Mouse (Mus musculus): ENCODE data around the gene Camk2d. TPM values are rescaled to one million over a fixed set of nuclear protein-coding genes. Genes with fewer than 3 reads are reported as not detected.

The Camk2d gene
- polyA plus RNA-seq (2014; fragmentation: Nextera tagmentation; extraction: Ambion mirVana): 40.8 and 40.9 TPM in 2 replicates

DNA sequence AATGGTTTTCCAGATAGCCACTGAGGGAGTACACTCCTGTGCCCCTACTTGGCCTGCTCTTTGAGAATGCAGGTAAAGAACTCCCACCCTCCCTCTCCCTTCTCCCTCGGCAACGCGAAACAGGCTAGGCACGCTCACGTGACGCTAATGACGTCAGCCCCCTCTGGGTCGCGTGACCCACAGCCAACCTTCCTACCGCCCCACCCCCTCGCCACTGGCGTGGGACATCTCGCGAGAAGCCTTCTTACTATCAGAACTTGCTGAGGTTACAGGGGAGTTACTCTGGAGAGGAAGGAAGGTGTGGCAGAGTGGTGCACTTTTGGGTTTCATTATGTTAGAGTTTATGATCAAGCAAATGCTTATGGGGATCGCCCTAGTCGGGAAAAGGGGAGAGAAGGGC is at the start of gene Camk2d:
Camk2d (plus strand) TSS at position 217 of the 400 bp plus-strand sequence.
- H3K4me2 ChIP-seq (ENCODE audit: low read depth, low read length): peak within 1 kb of the TSS; percentile 88
- peak within 1 kb of the TSS; percentile 93 for H3K9ac ChIP-seq (ENCODE audit: low read depth, low read length)
- 0 out of 2 replicates have a peak, but pooled peaks cover 2% of the 10 kb centered on the region for H3K36me3 ChIP-seq (ENCODE audit: control insufficient read depth, insufficient read depth, low read length)
- H3K9me3 ChIP-seq (ENCODE audit: control insufficient read depth, low read length): no peaks in the 10 kb centered on the region
- peak within 1 kb of the TSS; percentile 98 for H3K27ac ChIP-seq (replicated peaks; ENCODE audit: low read depth, low read length)
- peak within 1 kb of the TSS; percentile 88 for H3K4me3 ChIP-seq (ENCODE audit: low read depth, low read length)
- no peaks in the 10 kb centered on the region for H3K27me3 ChIP-seq (replicated peaks; ENCODE audit: control insufficient read depth, insufficient read depth, low read length)
- peak; percentile 93 for ATAC-seq (ENCODE audit: low read depth)
- H3K4me1 ChIP-seq (ENCODE audit: control insufficient read depth, insufficient read depth, low read length): peaks cover 6% of the 10 kb centered on the region; the same call in 1 of the 2 replicates
- peak; percentile 99 for DNase-seq (ENCODE audit: low spot score)
- under 1% methylated on average over 16 of the region's 16 CpGs for WGBS

DNA sequence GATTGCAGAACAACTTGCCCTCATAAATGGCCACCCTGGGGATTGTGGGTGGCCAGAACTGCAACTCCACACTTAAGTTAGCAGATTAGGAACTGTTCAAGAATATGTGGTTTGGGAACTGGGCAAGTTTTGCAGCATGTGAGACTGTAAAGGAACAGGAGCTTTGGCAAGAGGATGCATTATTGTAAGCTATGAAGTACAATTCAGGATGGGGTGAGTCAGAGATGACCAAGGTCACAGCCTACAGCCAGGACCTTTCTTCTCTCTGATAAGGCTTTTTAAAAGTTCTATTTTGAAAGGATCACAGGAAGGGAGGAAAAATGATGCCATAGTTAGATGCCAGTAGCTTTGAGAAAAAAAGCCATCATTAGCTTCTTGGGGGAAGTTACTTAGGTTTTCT is 48.2 kb upstream of the Camk2d start:
- H3K27me3 ChIP-seq (replicated peaks; ENCODE audit: control insufficient read depth, insufficient read depth, low read length): no peaks in the 10 kb centered on the region

DNA sequence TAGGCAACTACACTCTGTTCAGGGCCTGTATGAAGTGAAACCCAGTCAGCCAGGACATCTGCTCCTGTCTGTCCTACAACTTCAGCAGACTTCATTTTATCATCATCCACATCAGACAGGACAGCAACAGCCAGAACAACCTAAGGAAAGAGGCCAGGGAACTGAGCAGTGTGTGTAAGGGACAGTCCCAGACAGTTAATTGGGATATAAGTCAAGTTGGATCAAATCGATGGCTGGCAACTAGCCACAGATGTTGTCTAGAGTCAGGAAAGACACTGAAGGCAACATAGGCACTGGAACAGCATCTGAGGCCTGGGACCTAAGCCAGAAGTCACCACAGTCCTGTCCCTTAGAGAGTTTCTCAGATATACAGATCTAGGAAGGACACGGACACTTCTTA is 32.5 kb upstream of the Camk2d start:
- no peaks in the 10 kb centered on the region for H3K27me3 ChIP-seq (replicated peaks; ENCODE audit: control insufficient read depth, insufficient read depth, low read length)
- H3K9me3 ChIP-seq (ENCODE audit: control insufficient read depth, low read length): 0 out of 2 replicates have a peak, but pooled peaks cover 5% of the 10 kb centered on the region
- H3K4me2 ChIP-seq (ENCODE audit: low read depth, low read length): no peak overlapping the region
- DNase-seq (ENCODE audit: low spot score) (peak; percentile 40), ATAC-seq (ENCODE audit: low read depth) (peak; percentile 57; the same call in 1 of the 2 replicates)
- no peak overlapping the region for H3K27ac ChIP-seq (replicated peaks; ENCODE audit: low read depth, low read length)
- no peak overlapping the region for H3K4me3 ChIP-seq (ENCODE audit: low read depth, low read length)
- H3K36me3 ChIP-seq (ENCODE audit: control insufficient read depth, insufficient read depth, low read length): no peaks in the 10 kb centered on the region
- no peak overlapping the region for H3K9ac ChIP-seq (ENCODE audit: low read depth, low read length)
- H3K4me1 ChIP-seq (ENCODE audit: control insufficient read depth, insufficient read depth, low read length): no peaks in the 10 kb centered on the region
- WGBS: 45% methylated on average over 2 of the region's 2 CpGs

More for the DNA sequence above, 48.2 kb upstream of the Camk2d start:
- Histone ChIP-seq H3K27ac (replicated peaks; ENCODE audit: low read depth, low read length) (no peak overlapping the region), H3K9ac (ENCODE audit: low read depth, low read length) (no peak overlapping the region), H3K36me3 (ENCODE audit: control insufficient read depth, insufficient read depth, low read length) (no peaks in the 10 kb centered on the region), H3K4me1 (ENCODE audit: control insufficient read depth, insufficient read depth, low read length) (no peaks in the 10 kb centered on the region), H3K4me2 (ENCODE audit: low read depth, low read length) (no peak overlapping the region), H3K4me3 (ENCODE audit: low read depth, low read length) (no peak overlapping the region), H3K9me3 (ENCODE audit: control insufficient read depth, low read length) (no peaks in the 10 kb centered on the region)
- ATAC-seq (ENCODE audit: low read depth) (no peak), DNase-seq (ENCODE audit: low spot score) (no peak)

DNA sequence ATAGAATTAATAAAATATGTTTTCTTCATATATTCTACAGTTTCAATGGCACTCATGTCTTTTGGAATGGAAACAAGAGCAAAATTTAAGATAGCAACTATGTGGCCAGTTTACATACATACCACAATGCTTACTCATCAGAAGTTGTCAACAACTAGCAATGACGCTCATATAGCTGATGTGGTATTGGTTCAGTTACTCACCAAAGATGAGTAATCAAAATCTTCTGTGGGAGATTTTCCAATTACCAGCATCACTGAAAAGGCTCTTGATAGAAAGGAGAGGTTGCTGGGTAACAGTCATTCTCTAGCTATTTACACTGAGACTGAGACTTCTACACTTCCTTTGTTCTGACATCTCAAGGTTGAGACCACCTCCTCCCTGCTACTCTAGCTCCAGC is 25.5 kb upstream of the Camk2d start:
- no peak overlapping the region for H3K27ac ChIP-seq (replicated peaks; ENCODE audit: low read depth, low read length)
- no peaks in the 10 kb centered on the region for H3K4me1 ChIP-seq (ENCODE audit: control insufficient read depth, insufficient read depth, low read length)
- no peaks in the 10 kb centered on the region for H3K36me3 ChIP-seq (ENCODE audit: control insufficient read depth, insufficient read depth, low read length)
- ATAC-seq (ENCODE audit: low read depth) (no peak), DNase-seq (ENCODE audit: low spot score) (no peak)
- H3K9ac ChIP-seq (ENCODE audit: low read depth, low read length): no peak overlapping the region
- no peaks in the 10 kb centered on the region for H3K27me3 ChIP-seq (replicated peaks; ENCODE audit: control insufficient read depth, insufficient read depth, low read length)
- no peak overlapping the region for H3K4me3 ChIP-seq (ENCODE audit: low read depth, low read length)
- H3K4me2 ChIP-seq (ENCODE audit: low read depth, low read length): no peak overlapping the region
- H3K9me3 ChIP-seq (ENCODE audit: control insufficient read depth, low read length): 0 out of 2 replicates have a peak, but pooled peaks cover 5% of the 10 kb centered on the region
- 70% methylated on average over 1 of the region's 1 CpGs for WGBS

GRCm38 (mm10) chr3:126572915-126573314 is 23.2 kb upstream of the Camk2d start:
- Histone ChIP-seq H3K27me3 (replicated peaks; ENCODE audit: control insufficient read depth, insufficient read depth, low read length) (no peaks in the 10 kb centered on the region), H3K36me3 (ENCODE audit: control insufficient read depth, insufficient read depth, low read length) (no peaks in the 10 kb centered on the region), H3K4me1 (ENCODE audit: control insufficient read depth, insufficient read depth, low read length) (no peaks in the 10 kb centered on the region), H3K27ac (replicated peaks; ENCODE audit: low read depth, low read length) (no peak overlapping the region), H3K9me3 (ENCODE audit: control insufficient read depth, low read length) (no peaks in the 10 kb centered on the region), H3K4me3 (ENCODE audit: low read depth, low read length) (no peak overlapping the region), H3K4me2 (ENCODE audit: low read depth, low read length) (no peak overlapping the region), H3K9ac (ENCODE audit: low read depth, low read length) (no peak overlapping the region)
- 48% methylated on average over 5 of the region's 5 CpGs for WGBS
- ATAC-seq (ENCODE audit: low read depth): no peak
- no peak for DNase-seq (ENCODE audit: low spot score)

DNA sequence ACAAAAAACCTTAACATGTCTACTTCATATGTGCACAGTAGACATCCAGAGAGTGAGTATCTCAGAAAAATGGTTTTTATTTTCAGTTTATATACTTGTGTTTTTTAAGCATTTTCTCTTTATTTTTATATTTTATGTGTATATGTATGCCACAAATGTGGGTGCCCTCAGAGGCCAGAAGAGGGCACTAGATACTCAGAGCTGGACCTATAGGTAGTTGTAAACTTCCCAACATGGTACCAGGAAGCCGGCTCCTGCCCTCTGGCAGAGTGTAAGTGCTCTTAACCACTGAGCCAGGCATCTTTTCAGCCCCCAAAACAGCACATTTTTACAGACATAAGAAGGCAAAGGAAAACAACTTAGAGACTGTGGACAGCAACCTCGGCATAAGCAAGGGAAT is 20.2 kb upstream of the Camk2d start:
- 56% methylated on average over 2 of the region's 2 CpGs for WGBS
- no peaks in the 10 kb centered on the region for H3K4me1 ChIP-seq (ENCODE audit: control insufficient read depth, insufficient read depth, low read length)
- ATAC-seq (ENCODE audit: low read depth) (no peak), DNase-seq (ENCODE audit: low spot score) (no peak)
- H3K27ac ChIP-seq (replicated peaks; ENCODE audit: low read depth, low read length): no peak overlapping the region
- H3K27me3 ChIP-seq (replicated peaks; ENCODE audit: control insufficient read depth, insufficient read depth, low read length): no peaks in the 10 kb centered on the region
- H3K9me3 ChIP-seq (ENCODE audit: control insufficient read depth, low read length): no peaks in the 10 kb centered on the region
- no peak overlapping the region for H3K4me3 ChIP-seq (ENCODE audit: low read depth, low read length)
- no peaks in the 10 kb centered on the region for H3K36me3 ChIP-seq (ENCODE audit: control insufficient read depth, insufficient read depth, low read length)
- H3K9ac ChIP-seq (ENCODE audit: low read depth, low read length): no peak overlapping the region
- no peak overlapping the region for H3K4me2 ChIP-seq (ENCODE audit: low read depth, low read length)

DNA sequence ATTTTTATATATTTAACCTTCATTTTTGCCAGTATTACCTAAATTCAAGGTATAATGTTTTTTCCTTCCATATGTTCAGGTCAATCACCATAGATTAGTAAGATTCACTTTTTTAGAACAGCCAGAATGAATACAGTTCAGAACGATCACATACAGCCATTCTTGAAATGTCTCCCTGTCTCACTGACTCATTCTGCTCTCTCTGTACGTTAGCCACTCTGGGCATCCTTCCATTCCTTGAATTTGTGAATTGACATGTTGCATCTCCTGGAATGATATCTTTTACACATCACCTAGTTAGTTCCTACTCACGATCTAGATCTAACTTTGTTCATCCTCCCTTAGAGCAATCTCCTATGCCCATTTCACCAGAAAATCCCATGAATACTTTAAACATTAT is 10.0 kb upstream of the Camk2d start:
- Histone ChIP-seq H3K9me3 (ENCODE audit: control insufficient read depth, low read length) (no peaks in the 10 kb centered on the region), H3K4me2 (ENCODE audit: low read depth, low read length) (no peak overlapping the region), H3K4me1 (ENCODE audit: control insufficient read depth, insufficient read depth, low read length) (no peaks in the 10 kb centered on the region), H3K9ac (ENCODE audit: low read depth, low read length) (no peak overlapping the region), H3K27me3 (replicated peaks; ENCODE audit: control insufficient read depth, insufficient read depth, low read length) (no peaks in the 10 kb centered on the region), H3K27ac (replicated peaks; ENCODE audit: low read depth, low read length) (no peak overlapping the region), H3K4me3 (ENCODE audit: low read depth, low read length) (no peak overlapping the region), H3K36me3 (ENCODE audit: control insufficient read depth, insufficient read depth, low read length) (no peaks in the 10 kb centered on the region)
- 83% methylated on average over 3 of the region's 3 CpGs for WGBS
- DNase-seq (ENCODE audit: low spot score) (no peak), ATAC-seq (ENCODE audit: low read depth) (no peak)

DNA sequence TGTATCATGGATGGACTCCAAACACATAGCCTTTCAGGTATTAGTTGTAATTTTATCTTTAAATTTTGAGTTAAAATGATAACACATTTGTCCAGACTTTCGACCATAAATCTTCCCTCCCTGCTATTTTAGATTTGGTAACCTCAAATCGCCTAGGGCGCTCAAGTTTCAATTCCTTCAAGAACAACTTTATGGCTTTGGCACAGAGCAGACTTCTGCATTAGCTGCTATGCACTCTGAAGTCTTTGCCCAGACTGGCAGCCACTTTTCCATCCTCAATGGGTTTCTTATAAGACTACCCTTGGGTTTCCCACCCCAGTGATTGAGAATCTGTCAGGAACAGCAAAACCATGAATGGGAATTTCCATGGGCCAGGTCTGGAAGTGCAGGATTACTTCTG is 8.6 kb upstream of the Camk2d start:
- H3K27ac ChIP-seq (replicated peaks; ENCODE audit: low read depth, low read length): no peak overlapping the region
- no peak overlapping the region for H3K9ac ChIP-seq (ENCODE audit: low read depth, low read length)
- H3K36me3 ChIP-seq (ENCODE audit: control insufficient read depth, insufficient read depth, low read length): no peaks in the 10 kb centered on the region
- WGBS: 73% methylated on average over 3 of the region's 3 CpGs
- no peak overlapping the region for H3K4me2 ChIP-seq (ENCODE audit: low read depth, low read length)
- no peaks in the 10 kb centered on the region for H3K27me3 ChIP-seq (replicated peaks; ENCODE audit: control insufficient read depth, insufficient read depth, low read length)
- H3K4me3 ChIP-seq (ENCODE audit: low read depth, low read length): no peak overlapping the region
- H3K9me3 ChIP-seq (ENCODE audit: control insufficient read depth, low read length): no peaks in the 10 kb centered on the region
- no peaks in the 10 kb centered on the region for H3K4me1 ChIP-seq (ENCODE audit: control insufficient read depth, insufficient read depth, low read length)
- DNase-seq (ENCODE audit: low spot score) (peak; percentile 76), ATAC-seq (ENCODE audit: low read depth) (no peak)

GRCm38 (mm10) chr3:126589556-126589955 is 6.5 kb upstream of the Camk2d start:
- no peak overlapping the region for H3K27ac ChIP-seq (replicated peaks; ENCODE audit: low read depth, low read length)
- 86% methylated on average over 7 of the region's 7 CpGs for WGBS
- no peaks in the 10 kb centered on the region for H3K4me1 ChIP-seq (ENCODE audit: control insufficient read depth, insufficient read depth, low read length)
- no peaks in the 10 kb centered on the region for H3K9me3 ChIP-seq (ENCODE audit: control insufficient read depth, low read length)
- ATAC-seq (ENCODE audit: low read depth) (no peak), DNase-seq (ENCODE audit: low spot score) (no peak)
- H3K4me3 ChIP-seq (ENCODE audit: low read depth, low read length): no peak overlapping the region
- H3K4me2 ChIP-seq (ENCODE audit: low read depth, low read length): no peak overlapping the region
- H3K9ac ChIP-seq (ENCODE audit: low read depth, low read length): no peak overlapping the region
- H3K27me3 ChIP-seq (replicated peaks; ENCODE audit: control insufficient read depth, insufficient read depth, low read length): no peaks in the 10 kb centered on the region
- no peaks in the 10 kb centered on the region for H3K36me3 ChIP-seq (ENCODE audit: control insufficient read depth, insufficient read depth, low read length)

Measured in embryonic facial prominence, embryonic 14.5 days (tissue).